Mouse (Mus musculus) heart, embryonic 15.5 days (tissue): ENCODE measurements around the gene Xbp1. TPM values are rescaled to one million over a fixed set of nuclear protein-coding genes. Genes with fewer than 3 reads are reported as not detected.

Source experiments
- polyA plus RNA-seq: library from polyadenylated mRNA; unstranded; fragments of >200 nt; fragmentation: Nextera tagmentation; extraction: Ambion mirVana; gene quantifications from 2 replicates; pipeline ENCODE4 v1.2.1, GENCODE M21; 2015

The Xbp1 gene
- polyA plus RNA-seq, 1 experiment from 2014 or later = 124 TPM

Other genes starting within 250 kb of the Xbp1 start
- 6.5 and 6.7 TPM in 2 replicates for gene Znrf3, start 75.8 kb upstream of the Xbp1 start, polyA plus RNA-seq
- 10.9 and 13.1 TPM in 2 replicates for gene Ccdc117, start 21.5 kb downstream of the Xbp1 start, polyA plus RNA-seq
- gene Ankrd36, start 49.0 kb downstream of the Xbp1 start, polyA plus RNA-seq = not detected in 2 replicates
- 171 and 181 TPM in 2 replicates for gene Mrps24, start 195.0 kb downstream of the Xbp1 start, polyA plus RNA-seq
- gene Urgcp, start 241.7 kb downstream of the Xbp1 start, polyA plus RNA-seq = 32.8 and 34.0 TPM in 2 replicates